Mouse (Mus musculus) intestine, embryonic 14.5 days (tissue): ENCODE measurements around the gene E130114P18Rik. TPM values are rescaled to one million over a fixed set of nuclear protein-coding genes. Genes with fewer than 3 reads are reported as not detected.
A peak's percentile ranks its signal among the peaks of the same experiment; 100 is the strongest.

Experiments
- ATAC-seq: fragments of 200-750 bp; cut with Nextera tagmentation; replicated peaks from 2 replicates; pipeline ENCODE4 v1.8.0; 2017; ENCODE audit warnings: low read depth, moderate number of reproducible peaks, moderate TSS enrichment, moderate library complexity; ENCODE audit not compliant: low FRiP score, low TSS enrichment
- DNase-seq: peaks from one replicate; pipeline ENCODE4 v3.0.0-alpha.2; 2018; ENCODE audit warnings: low spot score
- H3K27ac ChIP-seq: fragments of 300-500 bp; sonication (generic); 2 replicates; pipeline ENCODE4 v1.5.1; 2014; ENCODE audit warnings: low read depth, mild to moderate bottlenecking, control low read depth
- H3K27me3 ChIP-seq: fragments of 300-500 bp; sonication (generic); replicated peaks from 2 replicates; pipeline ENCODE4 v1.6.1; 2014; ENCODE audit warnings: low read length, control low read depth; ENCODE audit not compliant: control insufficient read depth, insufficient read depth
- H3K36me3 ChIP-seq: fragments of 300-500 bp; sonication (generic); 2 replicates; pipeline ENCODE4 v1.6.1; 2014; ENCODE audit warnings: low read length, control low read depth; ENCODE audit not compliant: control insufficient read depth, insufficient read depth
- H3K4me1 ChIP-seq: fragments of 300-500 bp; sonication (generic); replicated peaks from 2 replicates; pipeline ENCODE4 v1.6.1; 2014; ENCODE audit warnings: low read length, control low read depth, mixed read lengths; ENCODE audit not compliant: control insufficient read depth, insufficient read depth
- H3K4me2 ChIP-seq: fragments of 300-500 bp; sonication (generic); 2 replicates; pipeline ENCODE4 v1.6.1; 2014; ENCODE audit warnings: low read length
- H3K4me3 ChIP-seq: fragments of 300-500 bp; sonication (generic); 2 replicates; pipeline ENCODE4 v1.5.1; 2014; ENCODE audit warnings: low read depth, low read length, control low read depth, mixed read lengths
- H3K9ac ChIP-seq: fragments of 300-500 bp; sonication (generic); 2 replicates; pipeline ENCODE4 v1.6.1; 2014; ENCODE audit warnings: mild to moderate bottlenecking, low read length
- H3K9me3 ChIP-seq: fragments of 300-500 bp; sonication (generic); 2 replicates; pipeline ENCODE4 v1.6.1; 2016; ENCODE audit warnings: low read length, control low read depth; ENCODE audit not compliant: control insufficient read depth
- WGBS: fragments of 180-500 bp; shearing (Covaris S2); extraction: QIAGEN DNeasy Blood & Tissue Kit; methylation state at CpG from one replicate; pipeline ENCODE4 v1.1.7; 2014; 5-methylcytosine and 5-hydroxymethylcytosine counted together
- polyA plus RNA-seq: library from polyadenylated mRNA; unstranded; fragments of >200 nt; fragmentation: Nextera tagmentation; extraction: Ambion mirVana; gene quantifications from 2 replicates; pipeline ENCODE4 v1.2.1, GENCODE M21; 2014

E130114P18Rik gene
- polyA plus RNA-seq, 1 experiment from 2014 or later = 5.2 TPM

DNA sequence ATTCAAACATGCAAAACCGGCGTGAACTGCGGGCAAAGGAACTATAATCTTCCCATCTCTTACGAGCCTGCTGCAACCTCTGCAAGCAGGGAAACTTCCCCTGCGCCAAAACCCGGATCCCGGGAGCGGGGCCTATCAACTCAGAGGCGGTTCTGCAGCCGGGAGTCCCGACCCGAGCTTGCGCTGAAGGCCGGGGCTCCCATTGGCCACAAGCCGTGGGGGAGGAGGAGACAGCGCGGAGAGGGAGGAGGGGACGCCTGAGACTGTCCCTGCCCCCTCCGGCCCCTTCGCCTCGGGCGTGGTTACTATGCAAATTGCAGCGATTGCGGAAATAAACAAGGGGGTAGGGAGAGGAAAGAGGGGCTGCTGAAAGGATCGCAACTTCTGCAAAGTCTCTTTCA lies 5.8 kb downstream of the E130114P18Rik start:
- Histone ChIP-seq H3K4me2 (peak overlapping the region; percentile 79), H3K36me3 (no peaks in the 10 kb centered on the region), H3K4me3 (peak overlapping the region; percentile 57), H3K27ac (peak overlapping the region; percentile 91), H3K27me3 (no peaks in the 10 kb centered on the region), H3K9me3 (no peaks in the 10 kb centered on the region), H3K4me1 (peaks cover 12% of the 10 kb centered on the region), H3K9ac (peak overlapping the region; percentile 60)
- 0% methylated on average over 25 of the region's 25 CpGs for WGBS
- ATAC-seq (peak; percentile 89), DNase-seq (peak; percentile 95)

DNA sequence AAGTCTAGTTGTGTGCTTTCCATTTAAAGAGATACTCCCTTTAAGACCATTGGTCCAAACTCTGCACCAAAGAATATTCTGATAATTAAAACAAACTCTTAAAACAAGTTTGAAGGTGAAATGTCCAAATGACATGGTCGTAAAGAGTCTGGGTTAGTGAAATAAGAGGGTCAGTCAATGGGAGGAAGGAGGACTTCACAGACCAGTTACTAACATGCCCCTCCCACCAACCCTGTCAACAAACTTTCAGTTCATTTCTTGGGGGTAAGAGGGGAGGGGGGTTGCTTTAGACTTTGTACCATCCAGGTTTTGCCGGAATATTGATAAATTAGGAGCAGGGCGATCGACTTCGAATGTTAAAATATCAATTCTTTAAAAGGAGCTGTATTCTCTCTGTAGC lies 6.5 kb downstream of the E130114P18Rik start:
- H3K4me1 ChIP-seq = peaks cover 12% of the 10 kb centered on the region
- no peaks in the 10 kb centered on the region for H3K36me3 ChIP-seq
- DNase-seq (no peak), ATAC-seq (no peak)
- peak overlapping the region; percentile 79 for H3K4me2 ChIP-seq
- H3K27ac ChIP-seq = peak overlapping the region; percentile 91
- H3K27me3 ChIP-seq = no peaks in the 10 kb centered on the region
- peak overlapping the region; percentile 57 for H3K4me3 ChIP-seq
- H3K9ac ChIP-seq = peak overlapping the region; percentile 45
- 17% methylated on average over 5 of the region's 5 CpGs for WGBS
- no peaks in the 10 kb centered on the region for H3K9me3 ChIP-seq

DNA sequence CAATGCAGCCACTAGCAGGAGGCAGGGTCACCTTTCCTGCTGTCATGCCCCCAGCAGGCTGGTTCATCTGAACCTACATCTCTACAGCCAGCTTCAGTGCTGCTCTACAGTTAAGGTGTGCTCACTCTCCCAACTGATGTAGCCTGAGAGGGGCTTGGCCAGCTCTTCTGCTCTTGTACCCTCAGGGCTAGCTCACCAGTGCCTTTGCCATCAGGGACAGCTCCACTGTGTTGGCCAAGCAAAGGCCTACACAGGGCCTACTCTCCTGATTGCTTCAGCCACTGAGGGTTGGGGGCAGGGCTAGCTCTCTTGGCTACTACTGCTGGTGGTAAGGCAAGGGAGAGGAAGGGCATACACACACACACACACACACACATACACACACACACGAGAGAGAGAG lies 8.0 kb downstream of the E130114P18Rik start:
- Histone ChIP-seq H3K27me3 (no peaks in the 10 kb centered on the region), H3K4me1 (no peaks in the 10 kb centered on the region; the same call in none of the 2 replicates), H3K4me2 (no peak overlapping the region), H3K27ac (no peak overlapping the region), H3K36me3 (no peaks in the 10 kb centered on the region), H3K4me3 (no peak overlapping the region), H3K9ac (no peak overlapping the region), H3K9me3 (no peaks in the 10 kb centered on the region)
- ATAC-seq = no peak
- DNase-seq = no peak
- WGBS = no CpG with 5 or more reads among the region's 1 CpGs

DNA sequence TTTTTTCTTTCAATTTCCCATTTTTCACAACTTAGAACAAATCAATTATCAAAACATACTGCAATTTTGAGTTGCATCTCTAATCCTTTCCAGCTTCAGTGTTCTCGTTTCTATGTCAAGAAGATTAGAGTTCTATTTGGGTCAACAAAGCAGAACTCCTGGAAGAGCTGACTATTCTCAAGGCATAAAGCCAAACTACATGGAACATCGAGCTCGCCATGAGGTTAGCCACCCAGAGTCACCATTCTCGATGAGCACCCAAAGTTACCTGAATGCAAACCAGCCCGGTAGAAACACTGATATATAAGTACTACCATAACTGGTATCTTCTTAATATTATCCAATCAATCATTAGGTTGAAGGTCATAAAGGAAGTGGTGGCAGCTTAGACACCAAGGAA lies 10.4 kb downstream of the E130114P18Rik start:
- H3K9me3 ChIP-seq = no peaks in the 10 kb centered on the region
- no peak overlapping the region for H3K27ac ChIP-seq
- 92% methylated on average over 5 of the region's 5 CpGs for WGBS
- no peak for DNase-seq
- no peak overlapping the region for H3K4me2 ChIP-seq
- ATAC-seq = no peak
- no peak overlapping the region for H3K4me3 ChIP-seq
- no peak overlapping the region for H3K9ac ChIP-seq
- no peaks in the 10 kb centered on the region for H3K36me3 ChIP-seq
- H3K27me3 ChIP-seq = no peaks in the 10 kb centered on the region
- no peaks in the 10 kb centered on the region; the same call in 1 of the 2 replicates for H3K4me1 ChIP-seq

DNA sequence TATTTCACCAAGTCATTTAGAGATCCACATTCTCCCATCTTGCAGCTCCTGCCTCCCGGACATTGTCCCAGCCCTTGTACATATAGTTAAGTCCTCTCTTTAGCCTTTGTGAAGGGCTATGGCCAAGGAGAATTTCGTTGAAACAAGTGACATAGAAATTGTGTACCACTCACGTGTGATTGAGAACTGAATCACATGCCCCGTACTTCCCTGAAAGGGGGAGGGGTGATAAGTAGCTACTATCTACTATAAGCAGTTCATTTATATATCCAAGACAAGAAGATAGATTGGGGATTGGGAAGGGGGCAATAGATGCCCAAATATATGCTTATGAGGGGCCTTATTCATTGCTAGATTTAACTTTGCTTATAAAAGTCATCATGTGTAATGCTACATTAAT lies 10.9 kb downstream of the E130114P18Rik start:
- Histone ChIP-seq H3K4me2 (no peak overlapping the region), H3K36me3 (no peaks in the 10 kb centered on the region), H3K27ac (no peak overlapping the region), H3K27me3 (no peaks in the 10 kb centered on the region), H3K4me1 (no peaks in the 10 kb centered on the region; the same call in 1 of the 2 replicates), H3K9me3 (no peaks in the 10 kb centered on the region), H3K4me3 (no peak overlapping the region), H3K9ac (no peak overlapping the region)
- WGBS = 75% methylated on average over 4 of the region's 4 CpGs
- DNase-seq = no peak
- ATAC-seq = no peak

DNA sequence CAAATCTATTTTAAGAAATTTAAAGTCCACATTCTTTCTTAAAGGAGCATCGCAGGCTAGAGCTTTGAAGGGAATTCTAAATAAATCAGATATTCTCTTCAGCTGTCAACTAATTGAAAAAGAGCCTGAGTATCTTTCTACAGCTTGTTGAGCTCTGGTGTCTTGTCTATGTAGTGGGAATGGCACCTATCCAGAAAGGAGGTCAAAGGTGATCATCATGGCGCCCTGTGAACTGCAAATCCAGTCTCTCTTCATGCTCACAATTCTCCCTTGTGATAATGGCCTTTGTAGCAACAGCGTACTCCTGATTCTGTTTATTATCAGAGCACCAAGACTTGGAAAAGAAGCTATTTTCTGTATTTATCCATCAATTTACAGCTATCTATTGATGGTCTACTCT lies 11.8 kb downstream of the E130114P18Rik start:
- H3K4me3 ChIP-seq = no peak overlapping the region
- no peak for DNase-seq
- H3K9me3 ChIP-seq = no peaks in the 10 kb centered on the region
- no peaks in the 10 kb centered on the region for H3K27me3 ChIP-seq
- no peak overlapping the region for H3K9ac ChIP-seq
- WGBS = 83% methylated on average over 3 of the region's 3 CpGs
- H3K4me1 ChIP-seq = no peaks in the 10 kb centered on the region; the same call in 1 of the 2 replicates
- no peak overlapping the region for H3K4me2 ChIP-seq
- ATAC-seq = no peak
- H3K36me3 ChIP-seq = no peaks in the 10 kb centered on the region
- H3K27ac ChIP-seq = no peak overlapping the region

DNA sequence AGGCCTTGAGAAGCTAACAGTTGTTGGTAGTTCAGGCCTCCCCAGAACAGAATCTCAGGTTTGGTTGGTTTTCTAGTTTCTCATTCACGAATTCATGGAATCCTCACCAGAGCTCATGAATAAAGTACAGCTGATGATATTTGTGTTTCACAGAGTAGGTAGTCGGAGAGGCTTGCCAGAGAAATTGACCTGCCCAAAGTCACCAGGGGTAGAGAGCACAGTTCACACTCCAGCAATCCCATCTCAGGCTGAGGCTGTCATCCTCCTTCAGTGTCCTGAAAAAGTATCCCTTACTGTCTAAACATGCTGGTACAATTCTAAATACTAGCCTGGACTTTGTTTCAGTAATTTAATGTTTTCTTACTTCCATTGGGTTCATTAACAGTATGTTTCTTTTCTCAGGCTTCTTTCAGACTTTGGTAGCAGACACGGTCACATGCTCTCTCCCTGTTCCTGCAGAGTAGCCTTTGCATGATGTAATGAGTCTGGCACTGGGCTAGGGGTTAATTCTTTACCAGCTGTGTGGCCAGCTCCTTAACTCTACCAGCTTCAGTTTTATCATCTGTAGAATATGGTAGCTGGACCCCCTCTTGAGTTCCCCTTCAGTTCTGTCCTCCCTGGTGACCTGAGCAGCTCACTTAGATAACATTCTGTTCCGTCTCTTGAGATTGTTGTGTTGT lies 12.4 kb downstream of the E130114P18Rik start:
- H3K9ac ChIP-seq = no peak overlapping the region
- no peak overlapping the region for H3K4me3 ChIP-seq
- ATAC-seq (no peak), DNase-seq (no peak)
- H3K27ac ChIP-seq = no peak overlapping the region
- no peak overlapping the region for H3K4me2 ChIP-seq
- no peaks in the 10 kb centered on the region; the same call in 1 of the 2 replicates for H3K27me3 ChIP-seq
- no peaks in the 10 kb centered on the region for H3K9me3 ChIP-seq
- WGBS = 85% methylated on average over 4 of the region's 4 CpGs
- no peaks in the 10 kb centered on the region for H3K4me1 ChIP-seq
- H3K36me3 ChIP-seq = no peaks in the 10 kb centered on the region

DNA sequence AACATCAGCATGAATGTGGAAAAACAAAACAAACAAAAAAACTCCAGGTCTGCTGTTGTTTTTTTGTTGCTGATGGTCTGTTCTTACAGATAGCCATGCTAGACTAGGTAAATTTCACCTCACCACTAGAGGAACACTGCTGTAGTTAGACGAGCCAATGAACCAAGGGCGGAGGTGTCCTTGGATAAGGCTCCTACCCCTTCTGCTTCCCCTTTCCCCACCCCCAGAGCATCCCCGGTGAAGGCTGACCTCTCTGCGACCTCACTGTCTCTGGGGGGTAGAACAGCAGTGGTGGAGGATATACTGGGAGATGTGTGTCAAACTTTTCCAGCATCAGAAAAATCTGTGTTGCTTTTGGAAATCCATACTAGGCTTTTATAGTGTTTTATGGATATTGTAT lies 13.3 kb downstream of the E130114P18Rik start:
- Histone ChIP-seq H3K9ac (no peak overlapping the region), H3K4me3 (no peak overlapping the region), H3K36me3 (no peaks in the 10 kb centered on the region), H3K4me2 (no peak overlapping the region), H3K9me3 (no peaks in the 10 kb centered on the region), H3K27me3 (peaks cover 3% of the 10 kb centered on the region; the same call in 1 of the 2 replicates), H3K27ac (no peak overlapping the region), H3K4me1 (no peaks in the 10 kb centered on the region)
- WGBS = 22% methylated on average over 4 of the region's 4 CpGs
- DNase-seq (no peak), ATAC-seq (no peak)

DNA sequence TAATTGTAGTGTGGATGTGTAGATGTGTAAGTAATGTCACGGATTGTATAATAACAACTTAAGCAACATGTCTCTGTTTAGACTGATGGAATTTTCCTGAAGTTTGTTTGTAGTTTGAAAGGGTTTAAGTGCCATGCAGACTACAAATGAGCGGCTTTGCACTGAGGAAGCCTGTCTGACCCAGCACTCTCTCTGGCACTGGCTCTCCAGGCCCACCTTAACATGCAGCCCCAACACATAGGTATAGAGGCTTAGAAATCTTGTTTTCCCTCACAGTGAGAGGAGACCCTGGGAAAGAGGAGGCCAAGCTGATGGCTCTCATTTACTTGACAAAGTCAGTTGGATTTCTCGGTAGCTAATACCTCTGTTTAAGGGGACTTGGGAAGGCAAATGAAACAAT lies 19.2 kb downstream of the E130114P18Rik start:
- WGBS = 51% methylated on average over 3 of the region's 3 CpGs
- no peak overlapping the region for H3K9ac ChIP-seq

More for the DNA sequence above, 19.2 kb downstream of the E130114P18Rik start:
- Histone ChIP-seq H3K4me3 (no peak overlapping the region; the same call in 1 of the 2 replicates), H3K4me2 (peak overlapping the region; percentile 74), H3K4me1 (peaks cover 7% of the 10 kb centered on the region; the same call in 1 of the 2 replicates), H3K27ac (no peak overlapping the region), H3K36me3 (no peaks in the 10 kb centered on the region), H3K27me3 (peaks cover 19% of the 10 kb centered on the region), H3K9me3 (no peaks in the 10 kb centered on the region)
- ATAC-seq (no peak), DNase-seq (no peak)
